Comparison of ENCODE assay signal across 20 mouse cellular contexts in genomic region chr14:43089103-43089919, GRCm38 (mm10). TPM values are rescaled to one million over a fixed set of nuclear protein-coding genes. Genes with fewer than 3 reads are reported as not detected.
DNase-seq lines count a peak whose midpoint lies in the region; ATAC-seq and TF ChIP-seq lines count a peak whose summit lies in the region.
"Not testable (repeated sequence)": the region's sequence is repeated elsewhere in the genome, so short reads cannot be mapped to it uniquely, and the experiment has no call there.
"Had no signal": no experiment of that assay in that cellular context is flagged by ENCODE, and none has a peak within 500 bp of the region (broad histone marks: within the 10 kb centered on the region; RNA-seq: fewer than 3 reads in every experiment).

No protein-coding gene starts in this region.

- DNase-seq in kidney, postnatal 0 days (ENCODE audit: low spot score); midbrain, embryonic 11.5 days (ENCODE audit: low spot score, missing footprints); midbrain, postnatal 0 days (ENCODE audit: low spot score): not testable (repeated sequence)

- not testable (repeated sequence) for H3K4me1 ChIP-seq in embryonic facial prominence, embryonic 13.5 days; heart, embryonic 12.5 days (replicated peaks); hindbrain, embryonic 16.5 days (ENCODE audit: control insufficient read depth, insufficient read depth, low read depth, low read length); intestine, embryonic 16.5 days (ENCODE audit: control insufficient read depth, insufficient read depth, low read length); kidney, postnatal 0 days (replicated peaks; ENCODE audit: insufficient read depth, low read length); midbrain, embryonic 11.5 days (ENCODE audit: control insufficient read depth, insufficient read depth, low read length); midbrain, postnatal 0 days (ENCODE audit: insufficient read depth, low read length)

- not testable (repeated sequence) for H3K36me3 ChIP-seq in embryonic facial prominence, embryonic 13.5 days; heart, embryonic 12.5 days; hindbrain, embryonic 16.5 days (ENCODE audit: control insufficient read depth, insufficient read depth, low read length); intestine, embryonic 16.5 days (ENCODE audit: control insufficient read depth, insufficient read depth, low read length); kidney, postnatal 0 days (ENCODE audit: insufficient read depth, low read length); midbrain, embryonic 11.5 days (ENCODE audit: control insufficient read depth, insufficient read depth, low read length); midbrain, postnatal 0 days (ENCODE audit: insufficient read depth, low read length)

- ATAC-seq in embryonic facial prominence, embryonic 13.5 days (ENCODE audit: insufficient number of reproducible peaks, insufficient read depth, low FRiP score, low TSS enrichment, low read depth): peak; percentile 48; the same call in 1 of the 2 replicates
- ATAC-seq in heart, embryonic 12.5 days (ENCODE audit: insufficient number of reproducible peaks, low FRiP score): 0 out of 2 replicates have a peak, but pooled peaks have one; percentile 55
- ATAC-seq in hindbrain, embryonic 16.5 days: peak; percentile 52
- ATAC-seq in intestine, embryonic 16.5 days: peak; percentile 58; the same call in 1 of the 2 replicates
- peak; percentile 73; the same call in 1 of the 2 replicates for ATAC-seq in kidney, postnatal 0 days (replicated peaks; ENCODE audit: low FRiP score, low read depth)
- peak; percentile 61 for ATAC-seq in midbrain, embryonic 11.5 days (ENCODE audit: low FRiP score)
- ATAC-seq in midbrain, postnatal 0 days (ENCODE audit: low FRiP score): peak; percentile 44; the same call in 1 of the 2 replicates

- H3K4me2 ChIP-seq in embryonic facial prominence, embryonic 13.5 days; heart, embryonic 12.5 days; hindbrain, embryonic 16.5 days (ENCODE audit: low read length); intestine, embryonic 16.5 days (ENCODE audit: low read depth, low read length); kidney, postnatal 0 days (ENCODE audit: low read length); midbrain, embryonic 11.5 days; midbrain, postnatal 0 days (ENCODE audit: low read depth, low read length, poor library complexity, severe bottlenecking): not testable (repeated sequence)

- not testable (repeated sequence) for H3K27me3 ChIP-seq in embryonic facial prominence, embryonic 13.5 days; heart, embryonic 12.5 days (replicated peaks); hindbrain, embryonic 16.5 days (replicated peaks; ENCODE audit: control insufficient read depth, insufficient read depth, low read length); intestine, embryonic 16.5 days (replicated peaks; ENCODE audit: control insufficient read depth, insufficient read depth, low read length); kidney, postnatal 0 days (ENCODE audit: insufficient read depth, low read length); midbrain, embryonic 11.5 days (ENCODE audit: control insufficient read depth, insufficient read depth, low read length); midbrain, postnatal 0 days (ENCODE audit: insufficient read depth, low read length)

- H3K27ac ChIP-seq in embryonic facial prominence, embryonic 13.5 days; heart, embryonic 12.5 days (ENCODE audit: poor library complexity, severe bottlenecking); hindbrain, embryonic 16.5 days (ENCODE audit: low read depth, low read length); intestine, embryonic 16.5 days (ENCODE audit: low read length); kidney, postnatal 0 days; midbrain, embryonic 11.5 days (ENCODE audit: low read depth, low read length); midbrain, postnatal 0 days (ENCODE audit: low read depth, low read length): not testable (repeated sequence)

- not testable (repeated sequence) for TF ChIP-seq CTCF in kidney, postnatal 0 days (IDR thresholded peaks at IDR 0.05; ENCODE audit: low read depth); midbrain, postnatal 0 days (IDR thresholded peaks at IDR 0.05)

- 30% methylated on average over 1 of the region's 14 CpGs for WGBS in embryonic facial prominence, embryonic 13.5 days
- 29% methylated on average over 1 of the region's 14 CpGs for WGBS in heart, embryonic 12.5 days
- 30% methylated on average over 1 of the region's 14 CpGs for WGBS in hindbrain, embryonic 16.5 days
- 38% methylated on average over 1 of the region's 14 CpGs for WGBS in intestine, embryonic 16.5 days
- WGBS in kidney, postnatal 0 days: 47% methylated on average over 1 of the region's 14 CpGs
- WGBS in midbrain, embryonic 11.5 days: 42% methylated on average over 1 of the region's 14 CpGs
- 42% methylated on average over 1 of the region's 14 CpGs for WGBS in midbrain, postnatal 0 days

- not testable (repeated sequence) for H3K9me3 ChIP-seq in embryonic facial prominence, embryonic 13.5 days; heart, embryonic 12.5 days (replicated peaks); hindbrain, embryonic 16.5 days (ENCODE audit: control insufficient read depth, low read length); intestine, embryonic 16.5 days (ENCODE audit: control insufficient read depth, low read length); kidney, postnatal 0 days (replicated peaks; ENCODE audit: low read length); midbrain, embryonic 11.5 days (ENCODE audit: control insufficient read depth, low read length); midbrain, postnatal 0 days (ENCODE audit: low read length)

- not testable (repeated sequence) for H3K9ac ChIP-seq in embryonic facial prominence, embryonic 13.5 days; heart, embryonic 12.5 days; hindbrain, embryonic 16.5 days (ENCODE audit: low read depth, low read length); intestine, embryonic 16.5 days (ENCODE audit: low read depth, low read length); kidney, postnatal 0 days (ENCODE audit: low read depth, low read length); midbrain, embryonic 11.5 days (ENCODE audit: low read length); midbrain, postnatal 0 days (replicated peaks; ENCODE audit: low read length, poor library complexity, severe bottlenecking)

- H3K4me3 ChIP-seq in embryonic facial prominence, embryonic 13.5 days; heart, embryonic 12.5 days; hindbrain, embryonic 16.5 days (ENCODE audit: low read length); intestine, embryonic 16.5 days (ENCODE audit: low read length); kidney, postnatal 0 days (replicated peaks; ENCODE audit: low read depth, low read length); midbrain, embryonic 11.5 days (ENCODE audit: low read depth, low read length); midbrain, postnatal 0 days (ENCODE audit: low read depth, low read length): not testable (repeated sequence)

RNA-seq across cellular contexts. Expression of gene Gm8104, which starts 11.1 kb away (rescaled TPM):
- not detected in 2 replicates for polyA plus RNA-seq in embryonic facial prominence, embryonic 13.5 days (2015; fragmentation: Nextera tagmentation; extraction: Ambion mirVana)
- not detected in 2 replicates for polyA plus RNA-seq in heart, embryonic 12.5 days (2016; fragmentation: Nextera tagmentation; extraction: Ambion mirVana)
- polyA plus RNA-seq in hindbrain, embryonic 16.5 days (2015; fragmentation: Nextera tagmentation; extraction: Ambion mirVana): 0.13 and 0.20 TPM in 2 replicates
- polyA plus RNA-seq in intestine, embryonic 16.5 days (2015; fragmentation: Nextera tagmentation; extraction: Ambion mirVana): not detected in 2 replicates
- polyA plus RNA-seq in kidney, postnatal 0 days (2015; fragmentation: Nextera tagmentation; extraction: Ambion mirVana): not detected in 2 replicates
- polyA plus RNA-seq in midbrain, embryonic 11.5 days (2014; fragmentation: Nextera tagmentation; extraction: Ambion mirVana): not detected in 2 replicates
- total RNA-seq in midbrain, postnatal 0 days (2014; rRNA removed): 0.24 TPM in 1 of 2 replicates, not detected in the other
- 0.26 and 0.27 TPM in 2 replicates for polyA plus RNA-seq in midbrain, postnatal 0 days (2015; fragmentation: Nextera tagmentation; extraction: Ambion mirVana)
- total RNA-seq: adrenal gland, postnatal 10 days; common myeloid progenitor, adult 5-6 weeks; gastrocnemius, adult 8-10 months; gastrocnemius, postnatal 36 days; heart, postnatal 10 days; heart, postnatal 4 days; MEL had no signal
- polyA plus RNA-seq: brain, embryonic 14.5 days; embryonic facial prominence, embryonic 12.5 days; forebrain, embryonic 13.5 days had no signal

RNA-seq across cellular contexts. Expression of gene Gm8094, which starts 12.9 kb away (rescaled TPM):
- polyA plus RNA-seq in embryonic facial prominence, embryonic 13.5 days (2015; fragmentation: Nextera tagmentation; extraction: Ambion mirVana): not detected in 2 replicates
- polyA plus RNA-seq in heart, embryonic 12.5 days (2016; fragmentation: Nextera tagmentation; extraction: Ambion mirVana): not detected in 2 replicates
- polyA plus RNA-seq in hindbrain, embryonic 16.5 days (2015; fragmentation: Nextera tagmentation; extraction: Ambion mirVana): not detected in 2 replicates
- not detected in 2 replicates for polyA plus RNA-seq in intestine, embryonic 16.5 days (2015; fragmentation: Nextera tagmentation; extraction: Ambion mirVana)
- not detected in 2 replicates for polyA plus RNA-seq in kidney, postnatal 0 days (2015; fragmentation: Nextera tagmentation; extraction: Ambion mirVana)
- polyA plus RNA-seq in midbrain, embryonic 11.5 days (2014; fragmentation: Nextera tagmentation; extraction: Ambion mirVana): not detected in 2 replicates
- total RNA-seq in midbrain, postnatal 0 days (2014; rRNA removed): not detected in 2 replicates
- polyA plus RNA-seq in midbrain, postnatal 0 days (2015; fragmentation: Nextera tagmentation; extraction: Ambion mirVana): not detected in 2 replicates
- total RNA-seq: adrenal gland, postnatal 10 days; adrenal gland, postnatal 4 days; common myeloid progenitor, adult 5-6 weeks; gastrocnemius, adult 8-10 months; gastrocnemius, postnatal 36 days; heart, postnatal 10 days; heart, postnatal 4 days; MEL had no signal
- polyA plus RNA-seq: brain, embryonic 14.5 days; embryonic facial prominence, embryonic 12.5 days; forebrain, embryonic 13.5 days; heart, embryonic 14.5 days; hindbrain, embryonic 14.5 days had no signal
